Mouse (Mus musculus): Measurements from ENCODE around the gene Caprin1. TPM values are rescaled to one million over a fixed set of nuclear protein-coding genes. Genes with fewer than 3 reads are reported as not detected.
A peak's percentile ranks its signal among the peaks of the same experiment; 100 is the strongest.

Caprin1 gene
- total RNA-seq, 2 experiments from 2014 or later: 91.5 to 99.0 TPM

GRCm38 (mm10) chr2:103745481-103745880 lies 52.0 kb downstream of the Caprin1 start:
- DNase-seq: no peak
- intact Hi-C loops (cut with DNase I): loop anchor here (10.0 kb wide), 1 partner anchor 291 kb away; no protein-coding TSS in a partner anchor

- peak; percentile 18 to 30 for DNase-seq
- intact Hi-C loops (cut with DNase I): loop anchor here (10.0 kb wide), 1 partner anchor 289 kb away; no protein-coding TSS in a partner anchor
Observed at GRCm38 (mm10) chr2:103743988-103744387, 53.5 kb downstream of the Caprin1 start.

GRCm38 (mm10) chr2:103743536-103743935 lies 53.9 kb downstream of the Caprin1 start:
- peak in 1 of 2 experiments; percentile 12 for DNase-seq
- intact Hi-C loops (cut with DNase I): loop anchor here (10.0 kb wide), 1 partner anchor 289 kb away; no protein-coding TSS in a partner anchor

- DNase-seq: peak in 1 of 2 experiments; percentile 5
- intact Hi-C loops (cut with DNase I): loop anchor here (10.0 kb wide), 1 partner anchor 288 kb away; no protein-coding TSS in a partner anchor
Observed at GRCm38 (mm10) chr2:103742821-103743220, 54.6 kb downstream of the Caprin1 start.

GRCm38 (mm10) chr2:103731423-103731822 lies 66.0 kb downstream of the Caprin1 start:
- intact Hi-C loops (cut with DNase I): no loop called here
- DNase-seq: no peak

- intact Hi-C loops (cut with DNase I): no loop called here
Observed at GRCm38 (mm10) chr2:103730999-103731398, 66.5 kb downstream of the Caprin1 start.

GRCm38 (mm10) chr2:103728027-103728540 lies 69.4 kb downstream of the Caprin1 start:
- intact Hi-C loops (cut with DNase I): loop anchor here (10.0 kb wide), 1 partner anchor 263 kb away; no protein-coding TSS in a partner anchor

More at GRCm38 (mm10) chr2:103730999-103731398, 66.5 kb downstream of the Caprin1 start:
- no peak for DNase-seq

GRCm38 (mm10) chr2:103724521-103724920 lies 72.9 kb downstream of the Caprin1 start:
- no peak for DNase-seq

More at GRCm38 (mm10) chr2:103728027-103728540, 69.4 kb downstream of the Caprin1 start:
- no peak for DNase-seq

GRCm38 (mm10) chr2:103719292-103719646 lies 78.2 kb downstream of the Caprin1 start:
- intact Hi-C loops (cut with DNase I): no loop called here
- DNase-seq: no peak

More at GRCm38 (mm10) chr2:103724521-103724920, 72.9 kb downstream of the Caprin1 start:
- intact Hi-C loops (cut with DNase I): loop anchor here (10.0 kb wide), 1 partner anchor 260 kb away; no protein-coding TSS in a partner anchor

GRCm38 (mm10) chr2:103718594-103719291 lies 78.7 kb downstream of the Caprin1 start:
- peak; percentile 43 to 67 for DNase-seq

GRCm38 (mm10) chr2:103714412-103714811 lies 83.0 kb downstream of the Caprin1 start:
- DNase-seq: no peak
- intact Hi-C loops (cut with DNase I): no loop called here

More at GRCm38 (mm10) chr2:103718594-103719291, 78.7 kb downstream of the Caprin1 start:
- intact Hi-C loops (cut with DNase I): no loop called here

- intact Hi-C loops (cut with DNase I): no loop called here
- no peak for DNase-seq
Observed at GRCm38 (mm10) chr2:103713831-103714230, 83.6 kb downstream of the Caprin1 start.

Small RNA genes lying within 50 kb of the gene (microRNA-seq; reads per million reads assigned to microRNA genes)
- gene Gm22757: 0 reads per million in 2 experiments
- 0 reads per million in 2 experiments for gene Gm22761

Other genes with a start within 250 kb of the Caprin1 start
- 1 to 10 TPM; 6.3 to 6.7 TPM for gene Abtb2, start 231.3 kb downstream of the Caprin1 start, total RNA-seq (2021)
- 10 to 100 TPM; 12.4 to 17.7 TPM for gene Nat10, start 36.4 kb downstream of the Caprin1 start, total RNA-seq (2021)
- 1 to 10 TPM; 5.3 to 5.4 TPM for gene Lmo2, start 160.3 kb upstream of the Caprin1 start, total RNA-seq (2021)
- 10 to 100 TPM; 47.6 to 53.0 TPM for gene Fbxo3, start 230.1 kb upstream of the Caprin1 start, total RNA-seq (2021)
- not detected for gene 4931422A03Rik, start 230.7 kb upstream of the Caprin1 start, total RNA-seq (2021)